Mouse (Mus musculus) erythroblast, embryonic 14.5 days (primary cell): ENCODE measurements around the gene Rad51ap1.

ENCODE experiments used
- GATA1 ChIP-seq: IDR thresholded peaks from 2 replicates; pipeline ENCODE4 v1.6.1; 2012; ENCODE audit warnings: low read length, inconsistent platforms, mixed read lengths
- TAL1 ChIP-seq: IDR thresholded peaks from 3 replicates; pipeline ENCODE4 v1.6.1; 2012; ENCODE audit warnings: low read length, inconsistent platforms, mixed read lengths

DNA sequence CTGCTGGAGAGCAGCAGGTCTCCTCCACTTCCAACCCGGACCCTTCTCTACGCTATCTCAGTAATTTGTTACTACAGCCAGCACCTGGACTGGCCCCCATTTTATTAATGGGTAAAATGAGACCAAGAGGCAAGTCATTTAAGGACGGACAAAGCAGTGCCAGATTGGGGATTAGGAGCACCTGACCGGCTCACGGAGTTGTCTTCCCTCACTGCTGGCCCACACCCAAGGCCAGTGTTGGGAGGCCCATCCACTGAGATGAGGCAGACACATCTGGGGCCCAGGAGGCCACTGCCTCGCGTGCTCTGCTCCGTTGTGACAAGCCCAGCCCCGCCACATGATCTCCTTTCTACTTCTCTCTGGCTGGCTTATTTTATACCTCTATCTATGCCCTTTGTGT lies 24.0 kb upstream of the Rad51ap1 start:
- TF ChIP-seq TAL1 (no peak), GATA1 (no peak)
